Mouse (Mus musculus): ENCODE measurements around the gene Olfr472.
"Not testable (repeated sequence)": the region's sequence is repeated elsewhere in the genome, so short reads cannot be mapped to it uniquely, and the experiment has no call there.

The Olfr472 gene

DNA sequence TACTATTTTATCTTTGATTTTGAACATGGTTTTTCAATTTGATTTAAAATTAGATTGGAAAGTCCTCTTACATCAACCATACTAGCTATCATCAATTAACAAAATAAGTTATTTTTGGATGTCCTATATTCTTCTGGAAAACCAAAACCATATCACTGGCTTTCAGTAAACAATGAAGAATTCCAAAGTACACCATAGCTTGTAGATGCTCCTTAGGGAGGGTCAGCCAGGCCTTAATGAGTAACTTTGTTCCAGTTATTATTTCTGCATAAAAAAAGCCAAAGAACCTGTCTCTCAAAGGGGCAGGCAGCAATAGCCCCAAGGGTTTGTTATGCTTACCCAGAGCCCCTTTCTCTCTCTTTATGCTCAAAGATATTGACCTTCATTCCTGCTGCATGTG, at the start of gene Olfr472:
Gene Olfr472 (plus strand): TSS at position 301 of the 400 bp plus-strand sequence.
- no peak for DNase-seq (ENCODE audit: low spot score)

DNA sequence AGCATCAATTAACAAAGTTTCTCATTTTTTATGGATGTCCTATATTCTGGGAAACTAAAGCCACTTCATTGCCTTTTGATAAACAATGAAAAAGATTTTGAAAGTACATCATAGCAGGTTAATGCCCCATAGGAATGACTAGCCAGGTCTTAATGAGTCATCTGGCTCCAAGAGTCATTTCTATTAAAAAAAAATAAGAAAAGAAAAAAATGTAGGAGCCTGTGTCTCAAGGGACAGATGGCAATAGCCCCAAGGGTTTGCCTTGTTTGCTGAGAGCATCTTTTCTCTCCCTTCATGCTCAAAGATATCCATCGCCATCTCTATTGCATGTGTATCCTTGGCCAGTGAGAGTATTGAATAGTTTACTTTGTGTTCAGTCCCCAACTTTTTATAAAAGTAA, 32.4 kb downstream of the Olfr472 start, which contains the start of gene Olfr473:
Gene Olfr473 (plus strand): TSS at position 301 of the 400 bp plus-strand sequence.
- DNase-seq (ENCODE audit: low spot score), result no peak

DNA sequence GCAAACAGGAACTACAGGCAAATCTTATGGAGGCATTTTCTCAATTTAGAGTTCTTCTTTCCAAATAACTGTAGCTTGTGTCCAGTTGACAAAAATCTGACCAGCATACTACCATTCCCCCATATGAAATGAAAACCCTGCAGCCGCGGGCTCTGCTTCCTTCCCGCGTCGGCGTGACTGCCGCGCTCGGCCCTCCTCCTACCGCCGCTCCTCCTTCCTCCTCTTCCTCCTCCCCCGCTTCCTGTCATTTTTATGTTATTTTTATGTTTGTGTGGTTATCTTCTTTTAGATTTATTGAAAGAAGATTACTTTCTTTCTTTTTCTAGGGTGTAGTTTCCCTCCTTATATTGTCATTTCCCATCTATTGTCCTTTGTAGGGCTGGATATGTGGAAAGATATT, 54.8 kb downstream of the Olfr472 start:
- DNase-seq (ENCODE audit: low spot score), result not testable (repeated sequence)

DNA sequence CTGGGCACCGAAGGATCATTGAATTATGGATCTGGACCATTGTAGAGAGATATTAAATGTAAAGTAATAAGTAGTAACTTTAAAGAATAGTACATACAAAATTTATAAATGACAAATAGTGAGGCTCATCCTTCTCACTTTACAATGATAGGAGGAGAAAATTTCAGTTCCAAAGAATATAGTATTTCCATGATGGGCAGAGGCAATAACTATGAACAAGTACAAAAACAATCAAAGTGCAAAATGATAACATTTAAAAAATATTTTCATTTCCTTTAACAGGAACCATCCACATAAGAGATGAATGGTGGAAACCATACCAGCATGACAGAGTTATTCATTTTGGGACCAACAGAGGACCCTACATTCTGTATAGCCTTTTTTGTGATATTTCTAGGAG, 56.6 kb downstream of the Olfr472 start, which contains the start of gene Olfr474:
Gene Olfr474 (plus strand): TSS at position 301 of the 400 bp plus-strand sequence.
- no peak for DNase-seq (ENCODE audit: low spot score)
